Mouse (Mus musculus) ES-E14 (cell line): ENCODE data around the gene Lpin1. TPM values are rescaled to one million over a fixed set of nuclear protein-coding genes. Genes with fewer than 3 reads are reported as not detected.

Source experiments
- DNase-seq: peaks from one replicate; pipeline ENCODE4 v3.0.0-alpha.2; 2013; ENCODE audit warnings: low read depth, low spot score
- H3K27ac ChIP-seq: 2 replicates; pipeline ENCODE4 v1.5.1; 2012; ENCODE audit warnings: low read depth, mild to moderate bottlenecking, low read length, moderate library complexity, mixed read lengths; ENCODE audit not compliant: poor library complexity, insufficient read depth, severe bottlenecking
- H3K36me3 ChIP-seq: 2 replicates; pipeline ENCODE4 v1.6.1; 2012; ENCODE audit warnings: mild to moderate bottlenecking, low read length, moderate library complexity, mixed read lengths; ENCODE audit not compliant: control insufficient read depth, poor library complexity, insufficient read depth, severe bottlenecking
- H3K4me1 ChIP-seq, 2 experiments: fragments of 150-350 bp in 1 of 2; sonication (generic) in 1 of 2; 2 replicates each; pipeline ENCODE4 v1.6.1; 2012; ENCODE audit warnings: low read length in 2 of 2, mild to moderate bottlenecking in 1 of 2, mixed read lengths in 1 of 2; ENCODE audit not compliant: control insufficient read depth in 2 of 2, insufficient read depth in 2 of 2, poor library complexity in 1 of 2
- H3K4me3 ChIP-seq, 2 experiments: fragments of 150-350 bp in 1 of 2; sonication (generic) in 1 of 2; 2 replicates each; pipeline ENCODE4 v1.5.1; 2012; ENCODE audit warnings: low read length in 2 of 2, low read depth in 1 of 2, mild to moderate bottlenecking in 1 of 2, mixed read lengths in 1 of 2; ENCODE audit not compliant: insufficient read depth in 1 of 2, poor library complexity in 1 of 2, severe bottlenecking in 1 of 2
- H3K9ac ChIP-seq: 2 replicates; pipeline ENCODE4 v1.6.1; 2012; ENCODE audit warnings: low read depth, mild to moderate bottlenecking, low read length, mixed read lengths; ENCODE audit not compliant: poor library complexity, insufficient read depth, severe bottlenecking
- H3K9me3 ChIP-seq: fragments of 150-350 bp; sonication (generic); 2 replicates; pipeline ENCODE4 v1.6.1; 2012; ENCODE audit warnings: low read depth, mild to moderate bottlenecking, low read length; ENCODE audit not compliant: control insufficient read depth, insufficient read depth
- CHD2 ChIP-seq: IDR thresholded peaks from 2 replicates; pipeline ENCODE4 v1.6.1; 2014; ENCODE audit warnings: mild to moderate bottlenecking, low read depth, low read length, inconsistent platforms
- HCFC1 ChIP-seq: IDR thresholded peaks from 2 replicates; pipeline ENCODE4 v1.6.1; 2012; ENCODE audit warnings: low read length, inconsistent platforms, borderline replicate concordance; ENCODE audit not compliant: insufficient read depth
- MAFK ChIP-seq: IDR thresholded peaks from 2 replicates; pipeline ENCODE4 v1.6.1; 2014; ENCODE audit warnings: mild to moderate bottlenecking, low read depth, low read length, inconsistent platforms; ENCODE audit not compliant: insufficient read depth
- ZC3H11A ChIP-seq: IDR thresholded peaks from 2 replicates; pipeline ENCODE4 v1.6.1; 2012; ENCODE audit warnings: low read depth, mild to moderate bottlenecking, inconsistent platforms, low read length, borderline replicate concordance
- ZNF384 ChIP-seq: IDR thresholded peaks from 2 replicates; pipeline ENCODE4 v1.6.1; 2012; ENCODE audit warnings: low read depth, low read length, inconsistent platforms
- in situ Hi-C, 2 experiments: fragments of 600-800 bp; cut with MboI; formaldehyde crosslinking; loops; one replicate each; pipeline ENCODE4 v1.15.1; 2025; ENCODE audit warnings: low sequenced_read_pairs in 2 of 2, inconsistent platforms in 1 of 2; ENCODE audit not compliant: unreplicated experiment in 2 of 2
- total RNA-seq: library from RNA; depleted of rRNA; stranded (reverse); fragments of 300-350 nt; gene quantifications from 2 replicates; pipeline ENCODE4 v1.2.3, GENCODE M21; 2012

Lpin1 gene
- total RNA-seq, 1 experiment: 15.8 TPM

- Histone ChIP-seq H3K36me3 (no peaks in the 10 kb centered on the region; the same call in 1 of the 2 replicates), H3K9ac (peak overlapping the region; percentile 70), H3K27ac (0 out of 2 replicates have a peak overlapping the region, but pooled peaks have one; percentile 23), H3K4me3 (peak overlapping the region; percentile 80 to 98), H3K9me3 (no peaks in the 10 kb centered on the region), H3K4me1 (peaks cover 7 to 17% of the 10 kb centered on the region in 2 experiments; a peak in 2 of 4 replicates)
- DNase-seq: peak; percentile 77
- TF ChIP-seq HCFC1 (peak; percentile 36; the same call in 1 of the 2 replicates), ZC3H11A (no peak)
- in situ Hi-C loops: no loop called here
Observed at GRCm38 (mm10) chr12:16589204-16589949, 21.4 kb downstream of the Lpin1 start.

GRCm38 (mm10) chr12:16588396-16589042 is 22.2 kb downstream of the Lpin1 start:
- H3K4me3 ChIP-seq: peak overlapping the region; percentile 80 to 98
- no peaks in the 10 kb centered on the region; the same call in 1 of the 2 replicates for H3K36me3 ChIP-seq
- no peak for TF ChIP-seq MAFK
- TF ChIP-seq ZNF384: no peak
- TF ChIP-seq ZC3H11A: no peak
- TF ChIP-seq CHD2: no peak
- TF ChIP-seq HCFC1: no peak
- H3K4me1 ChIP-seq: peaks cover 7 to 18% of the 10 kb centered on the region in 2 experiments; a peak in 2 of 4 replicates
- in situ Hi-C loops: no loop called here
- H3K27ac ChIP-seq: no peak overlapping the region
- H3K9ac ChIP-seq: peak overlapping the region; percentile 30; the same call in 1 of the 2 replicates
- H3K9me3 ChIP-seq: no peaks in the 10 kb centered on the region
- no peak for DNase-seq

- no peak overlapping the region for H3K27ac ChIP-seq
- no peak for DNase-seq
- no peaks in the 10 kb centered on the region for H3K9me3 ChIP-seq
- H3K36me3 ChIP-seq: peaks cover 2% of the 10 kb centered on the region; the same call in 1 of the 2 replicates
- peaks cover 7 to 18% of the 10 kb centered on the region in 2 experiments; a peak in 2 of 4 replicates for H3K4me1 ChIP-seq
- H3K4me3 ChIP-seq: peak overlapping the region; percentile 12 to 16; a peak in 2 of 4 replicates
- TF ChIP-seq CHD2 (no peak), HCFC1 (no peak), ZC3H11A (no peak), MAFK (no peak), ZNF384 (no peak)
- in situ Hi-C loops: no loop called here
- no peak overlapping the region for H3K9ac ChIP-seq
Observed at GRCm38 (mm10) chr12:16587767-16588166, 23.0 kb downstream of the Lpin1 start.

- H3K9me3 ChIP-seq: no peaks in the 10 kb centered on the region
- H3K9ac ChIP-seq: peak overlapping the region; percentile 9; the same call in 1 of the 2 replicates
- no peak overlapping the region for H3K4me3 ChIP-seq
- no peak for TF ChIP-seq HCFC1
- TF ChIP-seq MAFK: no peak
- no peak for TF ChIP-seq ZC3H11A
- no peak for TF ChIP-seq ZNF384
- peaks cover 2% of the 10 kb centered on the region; the same call in 1 of the 2 replicates for H3K36me3 ChIP-seq
- DNase-seq: no peak
- in situ Hi-C loops: no loop called here
- H3K27ac ChIP-seq: no peak overlapping the region
- peaks cover 7 to 18% of the 10 kb centered on the region in 2 experiments; a peak in 2 of 4 replicates for H3K4me1 ChIP-seq
Observed at GRCm38 (mm10) chr12:16587111-16587510, 23.7 kb downstream of the Lpin1 start.
